Mouse (Mus musculus): Measurements from ENCODE around the gene Trank1. TPM values are rescaled to one million over a fixed set of nuclear protein-coding genes. Genes with fewer than 3 reads are reported as not detected.

The Trank1 gene
- polyA plus RNA-seq, 1 experiment from 2014 or later: 3.4 TPM

- Histone ChIP-seq H3K9me3 (replicated peaks) (no peaks in the 10 kb centered on the region), H3K27me3 (no peaks in the 10 kb centered on the region), H3K4me1 (no peaks in the 10 kb centered on the region), H3K36me3 (ENCODE audit: poor library complexity, severe bottlenecking) (no peaks in the 10 kb centered on the region), H3K27ac (no peak overlapping the region), H3K4me3 (no peak overlapping the region), H3K9ac (no peak overlapping the region), H3K4me2 (no peak overlapping the region)
- 66% methylated on average over 6 of the region's 6 CpGs for WGBS
- no peak for ATAC-seq
These were observed 96.5 kb downstream of the Trank1 start for GRCm38 (mm10) chr9:111408012-111408411.

- no peak overlapping the region for H3K9ac ChIP-seq
- 84% methylated on average over 10 of the region's 10 CpGs for WGBS
- no peaks in the 10 kb centered on the region for H3K4me1 ChIP-seq
- no peak overlapping the region for H3K4me3 ChIP-seq
- no peaks in the 10 kb centered on the region for H3K9me3 ChIP-seq (replicated peaks)
- no peak for ATAC-seq
- no peaks in the 10 kb centered on the region for H3K27me3 ChIP-seq
- H3K27ac ChIP-seq: no peak overlapping the region
- H3K4me2 ChIP-seq: no peak overlapping the region
- no peaks in the 10 kb centered on the region for H3K36me3 ChIP-seq (ENCODE audit: poor library complexity, severe bottlenecking)
These were observed 96.9 kb downstream of the Trank1 start for GRCm38 (mm10) chr9:111408427-111408826.

- ATAC-seq: no peak
- H3K36me3 ChIP-seq (ENCODE audit: poor library complexity, severe bottlenecking): no peaks in the 10 kb centered on the region
- H3K4me1 ChIP-seq: no peaks in the 10 kb centered on the region
- H3K27me3 ChIP-seq: no peaks in the 10 kb centered on the region
- no peak overlapping the region for H3K9ac ChIP-seq
- no peak overlapping the region for H3K4me2 ChIP-seq
- H3K9me3 ChIP-seq (replicated peaks): no peaks in the 10 kb centered on the region
- peak overlapping the region; percentile 14; the same call in 1 of the 2 replicates for H3K27ac ChIP-seq
- WGBS: 74% methylated on average over 16 of the region's 16 CpGs
- H3K4me3 ChIP-seq: no peak overlapping the region
These were observed 101.1 kb downstream of the Trank1 start for GRCm38 (mm10) chr9:111412471-111413160.

DNA sequence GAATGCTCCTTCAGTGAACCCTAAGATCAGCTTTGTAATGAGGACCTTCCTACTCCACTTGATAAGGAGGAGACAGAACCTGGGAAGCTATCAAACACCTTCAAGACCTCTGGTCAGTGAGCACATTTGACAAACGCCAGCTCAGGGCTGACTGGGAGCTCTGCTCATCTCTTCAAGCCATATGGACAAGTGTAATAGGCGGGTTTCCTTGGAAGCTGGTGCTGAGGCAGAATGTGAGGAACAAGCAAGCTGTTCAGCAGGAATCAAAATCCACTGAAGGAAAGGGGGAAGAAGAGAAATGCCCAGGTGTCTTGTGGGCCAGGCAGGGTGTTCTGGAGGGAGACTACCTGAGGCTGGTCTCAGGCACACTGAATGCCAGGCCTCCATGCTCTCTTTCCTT lies 110.3 kb downstream of the Trank1 start:
- WGBS: 69% methylated on average over 2 of the region's 2 CpGs
- ATAC-seq: no peak
- no peaks in the 10 kb centered on the region for H3K4me1 ChIP-seq
- no peaks in the 10 kb centered on the region for H3K27me3 ChIP-seq
- H3K9ac ChIP-seq: no peak overlapping the region
- no peak overlapping the region for H3K4me2 ChIP-seq
- no peak overlapping the region for H3K4me3 ChIP-seq
- H3K27ac ChIP-seq: no peak overlapping the region
- no peaks in the 10 kb centered on the region for H3K36me3 ChIP-seq (ENCODE audit: poor library complexity, severe bottlenecking)
- H3K9me3 ChIP-seq (replicated peaks): no peaks in the 10 kb centered on the region

DNA sequence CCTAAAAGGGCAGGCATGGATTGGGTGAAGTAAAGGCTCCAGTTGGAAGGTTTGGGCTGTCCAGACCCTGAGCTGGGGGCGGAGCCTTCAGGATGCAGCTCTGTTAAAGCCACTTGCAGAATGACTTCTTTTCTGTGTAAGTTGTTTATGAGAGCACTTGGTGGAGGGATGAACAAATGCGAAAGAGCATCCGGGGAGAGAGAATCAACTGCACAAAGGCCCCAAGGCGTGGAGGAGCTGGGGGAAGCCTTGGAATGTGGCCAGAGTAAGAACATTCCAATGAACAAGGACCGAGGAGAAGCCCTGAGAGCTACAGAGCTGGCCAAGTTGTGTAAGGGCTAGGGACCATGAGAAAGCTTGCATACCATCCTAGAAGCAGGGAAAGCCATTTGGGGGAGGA lies 111.0 kb downstream of the Trank1 start:
- Histone ChIP-seq H3K36me3 (ENCODE audit: poor library complexity, severe bottlenecking) (no peaks in the 10 kb centered on the region), H3K4me3 (no peak overlapping the region), H3K27me3 (no peaks in the 10 kb centered on the region), H3K27ac (no peak overlapping the region), H3K4me1 (no peaks in the 10 kb centered on the region), H3K9me3 (replicated peaks) (no peaks in the 10 kb centered on the region), H3K4me2 (no peak overlapping the region), H3K9ac (no peak overlapping the region)
- WGBS: 74% methylated on average over 5 of the region's 5 CpGs
- ATAC-seq: no peak

GRCm38 (mm10) chr9:111425113-111425512 lies 113.6 kb downstream of the Trank1 start:
- Histone ChIP-seq H3K36me3 (ENCODE audit: poor library complexity, severe bottlenecking) (no peaks in the 10 kb centered on the region), H3K27ac (no peak overlapping the region), H3K9me3 (replicated peaks) (no peaks in the 10 kb centered on the region), H3K4me1 (no peaks in the 10 kb centered on the region), H3K27me3 (no peaks in the 10 kb centered on the region), H3K9ac (no peak overlapping the region), H3K4me2 (no peak overlapping the region), H3K4me3 (no peak overlapping the region)
- 63% methylated on average over 6 of the region's 6 CpGs for WGBS
- no peak for ATAC-seq

GRCm38 (mm10) chr9:111425952-111426351 lies 114.4 kb downstream of the Trank1 start:
- no peaks in the 10 kb centered on the region for H3K9me3 ChIP-seq (replicated peaks)
- no peak overlapping the region for H3K4me3 ChIP-seq
- ATAC-seq: no peak
- H3K4me2 ChIP-seq: no peak overlapping the region
- H3K4me1 ChIP-seq: no peaks in the 10 kb centered on the region
- no peaks in the 10 kb centered on the region for H3K36me3 ChIP-seq (ENCODE audit: poor library complexity, severe bottlenecking)
- no peaks in the 10 kb centered on the region for H3K27me3 ChIP-seq
- H3K9ac ChIP-seq: no peak overlapping the region
- 78% methylated on average over 4 of the region's 4 CpGs for WGBS
- H3K27ac ChIP-seq: no peak overlapping the region

DNA sequence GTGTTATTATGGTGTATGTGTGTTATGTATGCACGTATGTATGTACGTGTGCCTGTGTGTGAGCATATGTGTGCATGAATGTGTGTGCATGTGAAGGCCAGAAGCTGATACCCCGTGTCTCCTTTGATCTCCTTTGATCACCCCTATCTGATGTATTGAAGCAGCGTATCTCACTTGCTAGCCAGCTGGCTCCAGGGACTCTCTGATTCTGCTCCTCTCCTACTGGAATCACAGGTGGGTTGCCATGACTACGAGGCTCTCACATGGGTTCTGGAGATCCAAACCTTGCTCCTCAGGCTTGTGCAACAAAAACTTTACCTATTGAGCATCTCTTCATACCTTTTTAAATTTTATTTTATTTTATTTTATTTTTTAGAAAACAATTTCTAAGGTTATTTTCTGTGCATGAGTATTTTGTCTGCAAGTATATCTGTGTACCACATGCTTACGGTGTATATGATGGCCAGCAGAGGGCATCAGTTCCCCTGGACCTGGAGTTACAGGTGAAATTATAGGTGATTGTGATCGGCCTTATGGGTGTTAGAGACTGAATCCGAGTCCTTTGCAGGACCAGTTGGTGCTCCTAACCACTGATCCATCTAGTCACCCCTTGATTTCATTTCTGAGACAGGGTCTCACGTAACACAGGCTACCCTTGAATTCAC lies 116.5 kb downstream of the Trank1 start:
- no peaks in the 10 kb centered on the region for H3K36me3 ChIP-seq (ENCODE audit: poor library complexity, severe bottlenecking)
- H3K9me3 ChIP-seq (replicated peaks): no peaks in the 10 kb centered on the region
- H3K4me3 ChIP-seq: no peak overlapping the region
- H3K9ac ChIP-seq: no peak overlapping the region
- no peaks in the 10 kb centered on the region for H3K4me1 ChIP-seq
- no peak overlapping the region for H3K27ac ChIP-seq
- 83% methylated on average over 9 of the region's 9 CpGs for WGBS
- no peak overlapping the region for H3K4me2 ChIP-seq
- H3K27me3 ChIP-seq: no peaks in the 10 kb centered on the region
- ATAC-seq: 0 out of 2 replicates have a peak, but pooled peaks have one; percentile 10

DNA sequence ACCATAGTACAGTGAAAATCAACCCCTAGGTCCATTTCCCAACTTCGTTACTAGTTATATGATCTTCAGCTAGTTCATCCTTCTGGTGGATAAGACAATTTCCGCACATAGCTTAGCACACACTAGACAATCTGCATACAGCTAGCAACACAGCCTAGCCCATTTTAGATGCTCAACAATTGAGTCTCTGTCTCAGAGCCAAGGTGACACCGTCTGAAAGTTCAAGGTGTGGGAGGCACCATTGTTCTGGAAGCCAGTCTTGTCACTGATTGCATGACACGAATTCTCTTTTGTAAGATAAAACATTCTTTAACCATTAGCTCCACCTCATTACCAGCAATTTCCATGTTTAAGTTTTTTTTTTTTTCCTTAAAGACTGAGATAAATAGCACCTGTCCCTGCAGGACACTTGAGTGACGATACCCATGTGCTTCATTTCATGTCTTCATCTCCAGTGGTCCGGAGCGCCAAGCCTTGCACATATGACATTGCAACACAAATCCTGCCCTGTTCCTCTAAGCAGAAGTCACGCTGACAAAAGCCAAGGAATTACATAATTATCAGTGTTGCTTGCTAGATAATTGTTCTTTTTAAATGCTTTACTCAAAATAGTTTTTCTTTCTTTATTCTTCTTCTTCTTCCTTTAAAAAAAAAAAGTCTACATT lies 117.3 kb downstream of the Trank1 start:
- no peaks in the 10 kb centered on the region for H3K9me3 ChIP-seq (replicated peaks)
- no peak for ATAC-seq
- H3K9ac ChIP-seq: no peak overlapping the region
- H3K4me1 ChIP-seq: no peaks in the 10 kb centered on the region
- no peak overlapping the region for H3K4me3 ChIP-seq
- H3K4me2 ChIP-seq: no peak overlapping the region
- 76% methylated on average over 8 of the region's 8 CpGs for WGBS
- H3K27ac ChIP-seq: no peak overlapping the region
- no peaks in the 10 kb centered on the region for H3K36me3 ChIP-seq (ENCODE audit: poor library complexity, severe bottlenecking)
- H3K27me3 ChIP-seq: no peaks in the 10 kb centered on the region

DNA sequence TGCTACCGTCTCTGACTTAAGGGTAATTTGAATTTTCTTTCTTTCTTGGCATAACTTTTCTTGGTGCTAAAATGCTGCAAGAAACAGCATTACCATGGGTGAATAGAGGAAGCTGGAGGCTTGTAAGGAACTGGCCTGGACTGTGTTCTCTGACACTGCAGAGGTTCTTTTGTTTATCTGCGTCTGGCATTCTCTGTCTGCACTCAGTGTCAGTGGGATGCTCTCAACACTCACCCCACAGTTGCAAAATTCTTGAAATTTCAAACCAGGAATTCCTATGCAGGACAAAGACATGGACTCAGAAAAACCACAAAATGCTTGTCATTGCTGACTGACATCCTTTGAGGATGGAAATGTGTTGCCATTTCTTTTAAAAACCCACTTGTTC lies 117.8 kb downstream of the Trank1 start:
- 56% methylated on average over 2 of the region's 2 CpGs for WGBS
- Histone ChIP-seq H3K36me3 (ENCODE audit: poor library complexity, severe bottlenecking) (no peaks in the 10 kb centered on the region), H3K9ac (no peak overlapping the region), H3K4me3 (no peak overlapping the region), H3K27ac (no peak overlapping the region), H3K9me3 (replicated peaks) (no peaks in the 10 kb centered on the region), H3K4me2 (no peak overlapping the region), H3K27me3 (no peaks in the 10 kb centered on the region), H3K4me1 (no peaks in the 10 kb centered on the region)
- no peak for ATAC-seq

DNA sequence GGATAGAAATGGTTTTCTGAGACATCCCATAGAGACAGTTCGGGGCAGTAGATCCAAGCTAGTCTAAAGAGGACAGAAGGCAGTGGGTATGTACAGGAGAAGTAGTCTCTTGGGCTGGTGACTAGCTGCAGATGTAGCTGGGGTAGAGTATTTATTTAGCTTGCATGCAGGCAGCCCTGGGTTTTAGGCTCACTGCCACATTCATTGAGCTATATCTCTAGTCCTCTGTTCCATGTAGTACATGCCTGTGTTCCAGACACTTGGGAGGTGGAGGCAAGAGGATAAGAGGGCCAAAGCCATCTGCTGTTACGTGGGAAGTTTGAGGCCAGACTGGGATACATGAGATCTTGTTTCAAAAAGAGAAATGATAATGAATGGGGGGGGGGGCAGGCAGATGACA lies 123.9 kb downstream of the Trank1 start:
- H3K4me2 ChIP-seq: no peak overlapping the region
- H3K4me3 ChIP-seq: no peak overlapping the region
- H3K9me3 ChIP-seq (replicated peaks): no peaks in the 10 kb centered on the region
- H3K36me3 ChIP-seq (ENCODE audit: poor library complexity, severe bottlenecking): no peaks in the 10 kb centered on the region
- H3K27me3 ChIP-seq: peaks cover 22% of the 10 kb centered on the region
- WGBS: 80% methylated on average over 2 of the region's 2 CpGs
- H3K27ac ChIP-seq: no peak overlapping the region
- ATAC-seq: no peak
- no peak overlapping the region for H3K9ac ChIP-seq
- H3K4me1 ChIP-seq: peaks cover 6% of the 10 kb centered on the region; the same call in 1 of the 2 replicates

Data from forebrain, embryonic 13.5 days (tissue).